ENCODE assay signal across 19 mouse cellular contexts in genomic region chr11:121200781-121201180, GRCm38 (mm10). TPM values are rescaled to one million over a fixed set of nuclear protein-coding genes. Genes with fewer than 3 reads are reported as not detected.
"Had no signal": no experiment of that assay in that cellular context is flagged by ENCODE, and none has a peak within 500 bp of the region (broad histone marks: within the 10 kb centered on the region; RNA-seq: fewer than 3 reads in every experiment).

No protein-coding gene starts in this region.

- H3K36me3 ChIP-seq: hindbrain, embryonic 15.5 days; liver, embryonic 13.5 days had no signal

- H3K4me3 ChIP-seq: hindbrain, embryonic 15.5 days; left cerebral cortex, adult 2 months; liver, embryonic 13.5 days had no signal

- H3K9ac ChIP-seq: hindbrain, embryonic 15.5 days; liver, embryonic 13.5 days; lung, embryonic 14.5 days had no signal

- H3K27ac ChIP-seq: hindbrain, embryonic 15.5 days; left cerebral cortex, adult 2 months; macrophage had no signal

- H3K27me3 ChIP-seq: hindbrain, embryonic 15.5 days; liver, embryonic 13.5 days had no signal

- ATAC-seq: intestine, postnatal 0 days had no signal

- H3K4me2 ChIP-seq: hindbrain, embryonic 15.5 days; liver, embryonic 13.5 days; lung, embryonic 14.5 days; midbrain, embryonic 11.5 days had no signal

- H3K9me3 ChIP-seq: hindbrain, embryonic 15.5 days; liver, embryonic 13.5 days had no signal

- DNase-seq: layer of hippocampus, postnatal 36 days; liver, embryonic 13.5 days; lung, postnatal 14 days; thymus, adult 18-20 months; thymus, postnatal 36 days had no signal

RNA-seq across cellular contexts. Expression of gene Uts2r, which starts 40.7 kb away (rescaled TPM):
- polyA plus RNA-seq: intestine, embryonic 14.5 days; intestine, postnatal 0 days; limb, embryonic 11.5 days; liver, adult 2 months; liver, embryonic 13.5 days; liver, embryonic 16.5 days; lung, embryonic 14.5 days; macrophage; midbrain, embryonic 11.5 days; neural tube, embryonic 11.5 days; small intestine, adult 2 months; spleen, adult 2 months; urinary bladder, adult 2 months had no signal
